Mouse (Mus musculus): Measurements from ENCODE around the gene Mettl14.

The Mettl14 gene

DNA sequence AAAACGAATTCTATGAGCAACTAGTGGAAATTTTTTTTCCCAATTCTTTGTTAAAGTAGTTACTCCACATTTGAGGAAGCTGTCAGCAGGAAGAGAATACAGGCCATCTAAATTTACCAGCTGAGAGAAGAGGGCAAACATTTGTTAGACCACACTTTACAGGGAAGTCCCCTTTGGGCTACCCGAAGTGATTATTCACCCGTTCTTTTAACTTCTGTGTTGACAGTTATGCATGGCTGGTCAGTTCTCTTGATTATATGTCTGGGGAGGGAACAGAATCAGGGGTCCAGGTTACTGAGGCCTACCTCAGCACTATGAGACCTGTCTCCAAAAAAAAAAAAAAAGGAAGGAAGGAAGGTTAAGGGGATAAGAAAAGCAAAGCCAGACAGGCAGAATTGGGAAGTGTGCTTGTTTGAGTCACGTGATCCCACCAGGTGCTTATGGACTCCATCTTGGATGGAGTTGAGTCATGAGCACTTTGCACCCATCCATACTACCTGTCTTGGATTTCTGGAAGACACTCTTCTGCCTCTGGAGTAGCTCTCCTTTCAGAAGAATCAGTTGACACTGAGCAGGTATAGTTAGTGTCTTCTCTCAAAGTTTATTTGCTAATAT, 29.4 kb downstream of the Mettl14 start:
- no peak for DNase-seq (ENCODE audit: low spot score)

DNA sequence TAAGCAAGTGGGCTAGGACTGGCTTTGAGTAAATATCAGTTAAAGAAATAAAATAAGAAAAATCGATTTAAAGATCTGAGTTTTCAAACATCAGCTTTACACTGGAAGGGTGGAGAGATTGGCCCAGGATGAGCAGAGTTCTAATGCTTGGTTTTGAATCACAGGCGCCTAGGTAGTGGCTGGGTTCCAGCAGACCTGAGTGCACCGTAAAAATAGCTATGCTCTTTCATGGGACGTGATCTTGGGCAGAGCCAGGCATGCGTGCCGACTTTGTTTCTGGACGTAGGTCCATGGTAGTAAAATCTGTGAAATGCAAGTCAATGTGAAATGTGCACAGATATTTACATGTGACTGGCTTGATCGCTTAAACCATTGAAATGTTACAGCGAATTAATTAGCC, 31.5 kb downstream of the Mettl14 start:
- no peak for DNase-seq (ENCODE audit: low spot score)

DNA sequence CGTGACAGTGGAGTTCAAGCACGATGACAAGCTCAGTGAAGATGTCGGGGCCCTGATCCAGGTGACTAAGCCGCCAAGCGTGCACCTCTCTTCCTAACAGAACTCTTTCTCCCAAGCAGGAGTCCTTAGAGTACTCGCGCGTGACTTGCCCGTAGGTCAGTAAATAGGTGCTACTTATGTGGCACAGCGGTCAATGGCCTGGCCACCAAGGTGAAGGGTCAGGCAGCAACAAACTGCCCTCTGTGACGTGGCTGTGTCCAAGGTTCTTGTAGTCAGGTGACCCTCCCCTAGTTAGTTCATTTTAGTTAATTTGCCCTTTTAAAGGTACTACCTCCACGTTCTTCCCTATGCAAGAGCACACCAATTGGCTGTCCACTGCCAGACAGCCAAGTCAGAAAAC, 32.2 kb downstream of the Mettl14 start:
- DNase-seq (ENCODE audit: low spot score), result no peak

DNA sequence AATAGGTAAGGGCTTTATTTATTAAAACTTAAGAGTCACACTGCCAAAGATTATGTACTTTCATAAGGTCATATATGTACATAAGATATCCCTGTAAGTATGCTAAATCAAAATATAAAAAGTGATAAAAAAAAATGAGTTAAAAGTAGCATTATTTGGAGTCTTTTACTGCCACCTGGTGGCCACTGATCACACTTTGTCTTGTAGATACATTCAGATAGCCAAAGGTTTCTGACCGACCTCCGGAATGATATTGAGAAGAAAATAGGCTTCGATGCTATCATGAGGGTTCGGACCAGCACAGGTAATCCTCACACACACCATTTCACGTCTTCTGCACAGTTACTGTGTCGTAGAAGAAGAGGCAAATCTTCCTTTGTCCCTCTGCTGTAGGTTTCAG, 32.7 kb downstream of the Mettl14 start:
- DNase-seq (ENCODE audit: low spot score), result no peak

DNA sequence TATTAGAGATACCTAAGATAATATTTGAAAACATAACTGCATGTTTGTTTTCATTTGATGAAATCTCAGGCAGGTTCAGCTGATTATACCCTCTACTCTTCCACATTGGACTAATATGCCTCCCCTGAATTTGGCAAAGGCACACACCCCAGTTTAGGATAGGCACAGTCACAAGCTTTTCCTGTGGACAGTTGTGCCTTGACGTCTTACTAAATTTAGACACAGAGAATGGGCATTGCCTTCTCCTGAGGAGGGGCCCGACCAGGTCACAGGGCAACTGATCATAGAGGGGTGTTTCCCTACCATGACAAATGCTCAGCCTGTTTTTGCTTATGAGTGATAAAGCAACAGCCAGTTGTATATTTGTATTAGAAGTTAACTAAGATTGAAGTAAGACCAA, 34.4 kb downstream of the Mettl14 start:
- no peak for DNase-seq (ENCODE audit: low spot score)

DNA sequence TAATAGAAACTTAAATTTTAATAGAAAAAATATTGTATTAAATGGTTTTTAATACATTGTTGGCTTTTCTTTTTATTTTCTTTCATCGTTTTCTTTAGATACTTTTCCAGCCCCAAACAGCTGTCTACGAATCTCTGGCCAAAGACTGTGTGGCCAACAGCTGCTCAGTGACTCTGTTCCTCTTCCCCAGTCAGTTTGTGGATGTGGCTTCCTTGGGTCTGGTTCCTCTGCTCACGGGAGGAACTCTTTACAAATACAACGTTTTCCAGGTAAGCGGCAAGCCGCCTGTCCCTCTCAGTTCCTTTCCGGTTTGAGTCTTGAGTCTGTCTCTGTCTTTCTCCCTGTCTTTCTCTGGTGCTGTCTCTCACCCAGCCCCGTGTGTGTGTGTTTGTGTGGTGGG, 35.3 kb downstream of the Mettl14 start:
- DNase-seq (ENCODE audit: low spot score), result no peak

DNA sequence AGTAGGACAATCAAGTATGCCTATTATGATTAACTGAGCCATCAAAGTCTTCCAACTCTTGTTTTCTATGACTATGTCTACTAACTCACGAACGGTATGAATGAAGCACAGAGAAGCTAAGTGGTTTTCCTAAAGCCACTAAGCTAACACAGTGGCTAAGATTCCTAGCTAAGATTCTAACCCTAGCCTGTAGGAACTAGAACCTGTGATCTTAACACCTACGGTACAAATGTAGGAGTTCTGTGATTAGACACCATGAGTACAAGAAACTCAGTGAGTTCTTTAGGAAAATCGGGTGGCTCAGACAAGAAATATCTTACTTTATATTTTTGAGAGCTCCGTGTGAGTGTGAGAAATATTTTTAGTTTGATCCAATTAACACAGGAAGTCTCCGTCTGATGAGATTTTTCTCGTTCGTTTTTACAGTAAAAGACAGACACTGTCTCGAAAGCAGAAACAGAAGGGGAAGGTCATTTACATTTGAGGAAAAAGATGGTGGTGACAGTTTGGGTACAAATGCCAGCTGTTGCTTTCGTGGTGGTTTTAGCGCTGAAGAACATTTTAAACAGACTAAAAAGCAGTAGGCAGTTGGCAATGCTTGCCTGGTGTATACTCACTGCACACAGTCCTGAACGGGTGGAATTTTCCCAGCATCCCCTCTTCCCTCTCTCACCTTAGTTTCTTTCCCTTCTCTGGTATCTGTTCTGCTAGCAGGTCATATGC, 37.7 kb downstream of the Mettl14 start:
- DNase-seq (ENCODE audit: low spot score), result no peak

DNA sequence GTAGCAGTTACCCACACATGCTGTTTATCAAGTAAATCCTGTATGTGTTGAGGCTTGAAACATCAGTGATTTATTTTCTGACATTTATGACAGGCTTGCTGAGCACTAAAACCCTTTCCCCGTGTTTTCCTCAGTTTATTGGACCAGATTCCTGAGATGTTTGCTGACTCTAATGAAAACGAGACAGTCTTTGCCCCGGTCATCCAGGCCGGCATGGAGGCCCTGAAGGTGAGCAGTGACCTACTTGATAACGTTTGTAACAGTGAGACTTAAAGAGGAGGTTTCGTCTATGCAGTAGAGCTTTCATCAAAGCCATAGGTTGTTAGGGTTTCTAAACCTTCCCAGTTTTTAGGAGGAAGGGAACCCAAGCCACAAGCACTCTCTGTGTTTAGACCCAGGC, 42.2 kb downstream of the Mettl14 start:
- DNase-seq (ENCODE audit: low spot score), result no peak

DNA sequence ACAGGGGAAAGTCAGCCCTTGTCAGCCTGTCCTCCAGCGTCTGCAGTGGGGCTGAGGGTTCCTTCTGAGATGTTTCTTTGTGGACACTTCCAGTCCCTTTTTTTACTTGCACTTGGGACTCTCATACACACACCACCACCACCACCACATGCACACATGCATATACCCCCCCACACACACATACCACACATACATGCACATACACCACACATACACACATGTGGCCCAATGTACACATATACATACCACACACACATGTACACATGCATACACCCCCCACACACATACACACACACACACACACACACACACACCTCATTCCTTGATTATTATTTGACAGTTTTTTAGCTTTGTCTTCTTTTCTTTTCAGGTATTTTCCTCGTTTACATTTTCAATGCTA, 44.9 kb downstream of the Mettl14 start:
- DNase-seq (ENCODE audit: low spot score), result no peak

DNA sequence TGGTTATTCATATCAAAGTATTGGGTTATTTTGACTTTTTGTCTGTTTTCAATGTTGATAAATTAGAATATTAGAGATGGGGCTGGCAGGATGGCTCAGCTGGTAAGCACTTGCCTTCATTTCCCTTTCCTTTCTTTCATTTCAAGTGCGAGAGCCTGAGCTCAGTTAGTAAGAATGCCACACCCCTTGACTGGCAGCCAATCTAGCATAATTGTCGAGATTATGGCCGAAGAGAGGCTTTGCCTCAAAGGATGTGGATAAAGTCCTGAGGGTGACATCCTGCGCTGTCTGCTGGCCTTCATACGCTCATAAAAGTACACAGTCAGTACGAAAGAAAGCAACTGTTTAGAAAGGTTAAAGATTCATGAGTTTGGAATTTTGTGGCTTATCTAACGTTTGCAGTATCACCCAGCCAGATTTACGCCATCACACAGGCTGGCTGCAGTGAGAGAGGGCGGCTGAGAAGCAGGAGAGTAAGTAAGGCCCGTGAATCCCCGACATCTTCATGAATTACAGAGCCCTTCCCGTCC, 47.2 kb downstream of the Mettl14 start:
- no peak for DNase-seq (ENCODE audit: low spot score)

DNA sequence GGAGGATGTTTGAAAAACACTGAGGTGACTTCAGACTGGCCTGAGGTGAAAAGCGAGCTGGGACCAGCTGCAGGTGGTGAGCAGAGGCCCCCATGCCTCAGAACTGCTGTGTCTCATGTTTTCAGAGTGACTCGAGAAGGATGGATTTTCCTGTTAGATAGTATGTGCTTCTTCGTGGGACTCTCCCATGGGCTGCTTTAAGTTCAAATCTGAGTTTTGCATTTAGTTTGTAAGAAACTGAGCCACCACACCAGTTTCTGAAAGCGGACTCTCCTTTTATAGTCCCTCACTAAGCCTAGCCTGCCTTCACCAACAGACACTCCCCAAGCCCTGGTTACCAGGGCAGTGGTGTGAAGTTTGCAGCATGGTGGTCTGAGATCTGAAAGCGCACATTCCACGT, 48.1 kb downstream of the Mettl14 start:
- no peak for DNase-seq (ENCODE audit: low spot score)

DNA sequence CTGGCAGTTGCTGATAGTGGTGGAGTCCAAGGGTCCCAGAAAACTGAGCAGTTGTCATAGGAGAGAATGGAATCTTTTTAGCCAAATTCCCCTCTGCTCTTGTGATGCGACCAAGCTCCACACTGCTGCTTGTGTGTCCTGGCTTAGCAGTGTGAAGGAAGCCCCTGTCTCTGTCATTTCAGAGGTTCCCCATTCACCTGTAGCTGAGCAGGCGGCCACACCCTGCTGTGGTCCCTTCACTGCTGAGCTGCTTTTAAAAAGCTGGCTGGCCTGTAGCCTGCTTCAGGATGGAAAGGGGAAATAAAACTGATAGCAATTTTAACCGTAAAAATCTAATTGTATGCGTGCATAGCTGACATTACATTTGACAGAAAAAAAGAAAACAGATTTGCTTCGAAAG, 49.0 kb downstream of the Mettl14 start:
- no peak for DNase-seq (ENCODE audit: low spot score)

DNA sequence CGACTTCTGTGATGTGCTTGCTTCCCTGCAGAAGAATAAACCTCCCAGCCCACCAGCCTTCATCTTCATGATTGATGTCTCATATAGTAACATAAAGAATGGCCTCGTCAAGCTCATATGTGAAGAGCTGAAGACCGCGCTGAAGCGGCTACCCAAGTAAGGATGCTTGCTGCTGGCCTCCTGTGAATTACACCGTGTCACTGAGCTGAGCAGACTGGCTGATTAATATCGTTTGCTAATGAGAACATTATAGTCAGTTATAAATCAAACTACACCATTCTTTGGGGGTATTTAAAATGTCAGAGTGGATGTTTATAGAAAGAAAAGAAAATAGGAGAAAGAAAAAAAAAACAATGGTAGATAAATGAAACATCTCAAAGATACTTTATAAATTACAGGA, 49.5 kb downstream of the Mettl14 start:
- no peak for DNase-seq (ENCODE audit: low spot score)

DNA sequence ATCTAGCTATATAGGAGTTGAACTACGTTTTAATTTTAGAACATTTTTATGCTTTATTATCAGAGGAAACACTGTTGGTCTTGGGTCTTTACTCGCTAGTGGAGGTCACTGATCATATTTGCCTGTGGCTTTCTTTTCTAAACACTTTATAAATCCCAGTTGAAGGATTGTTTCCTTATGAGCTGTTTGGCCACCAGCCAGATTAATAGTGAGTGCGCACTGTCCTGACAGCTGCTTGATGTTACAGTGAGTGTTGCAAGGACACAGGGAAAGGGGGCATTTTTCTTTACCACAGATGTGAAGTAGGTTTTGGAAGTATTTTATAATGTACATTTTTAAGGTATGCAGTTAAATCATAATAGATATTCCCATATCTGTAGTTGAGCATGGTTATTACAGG, 50.4 kb downstream of the Mettl14 start:
- DNase-seq (ENCODE audit: low spot score), result no peak

DNA sequence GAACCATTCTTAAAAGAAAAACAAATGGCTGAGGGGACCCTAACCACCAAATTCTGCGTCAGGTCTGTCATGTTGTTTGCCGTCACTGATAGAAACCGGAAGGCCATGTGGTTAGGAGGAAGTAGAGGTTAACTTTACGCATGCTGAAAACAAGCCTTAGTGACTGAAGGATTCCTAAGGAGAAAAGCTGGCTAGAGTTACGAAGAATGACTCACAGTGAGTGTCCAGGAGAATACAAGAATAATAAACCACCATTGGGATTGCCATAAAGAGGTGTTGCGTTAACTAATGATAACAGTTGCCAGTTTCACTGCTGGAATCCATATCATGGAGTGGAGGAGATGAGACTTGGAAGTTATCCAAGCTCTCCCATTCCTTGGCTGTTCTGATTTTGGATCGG, 51.0 kb downstream of the Mettl14 start:
- no peak for DNase-seq (ENCODE audit: low spot score)

DNA sequence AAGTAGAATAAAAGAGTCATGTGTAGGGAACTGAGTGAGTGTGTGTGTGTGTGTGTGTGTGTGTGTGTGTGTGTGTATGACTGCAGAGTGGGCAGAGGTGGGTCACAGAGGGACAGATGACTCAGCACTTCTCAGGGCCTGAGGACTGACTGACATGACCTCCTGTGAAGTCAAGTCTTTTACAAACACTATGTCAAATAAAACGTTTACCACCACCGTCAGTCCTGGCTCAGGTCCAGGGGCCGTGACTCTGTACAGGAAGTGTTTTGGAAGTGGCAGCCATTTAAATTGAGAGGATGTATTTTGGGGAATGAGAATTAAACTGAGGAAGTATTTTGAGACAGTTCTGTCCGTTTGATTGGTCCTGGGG, 52.9 kb downstream of the Mettl14 start:
- no peak for DNase-seq (ENCODE audit: low spot score)

DNA sequence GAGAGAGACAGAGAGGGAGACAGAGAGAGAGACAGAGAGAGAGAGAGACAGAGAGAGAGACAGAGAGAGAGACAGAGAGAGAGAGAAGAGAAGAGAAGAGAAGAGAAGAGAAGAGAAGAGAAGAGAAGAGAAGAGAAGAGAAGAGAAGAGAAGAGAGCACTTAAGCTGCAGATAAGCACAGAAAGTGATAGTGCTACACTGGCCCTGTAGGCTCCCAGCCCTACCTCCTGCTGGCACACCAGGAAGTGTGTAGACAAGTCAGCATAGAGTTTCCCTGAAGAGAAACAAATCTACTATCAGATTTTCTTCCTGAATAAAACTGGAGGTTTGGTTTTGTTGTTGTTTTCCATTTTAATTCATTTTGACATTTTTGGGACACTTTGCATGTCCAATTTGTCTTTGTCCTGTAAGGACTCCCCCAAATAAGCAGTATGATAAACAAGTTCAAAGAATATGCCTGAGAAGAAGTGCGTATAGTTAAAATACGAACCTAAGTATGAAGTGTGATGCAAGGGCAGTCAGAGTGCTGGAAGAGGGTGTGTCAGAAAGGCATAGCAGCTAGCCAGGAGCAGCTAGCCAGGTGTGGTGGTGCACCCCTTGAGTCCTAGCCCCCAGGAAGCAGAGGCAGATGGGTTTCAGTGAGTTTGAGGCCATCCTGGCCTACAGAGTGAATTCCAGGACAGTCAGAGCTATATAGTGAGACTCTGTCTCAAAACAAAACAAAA, 53.4 kb downstream of the Mettl14 start:
- DNase-seq (ENCODE audit: low spot score), result no peak

DNA sequence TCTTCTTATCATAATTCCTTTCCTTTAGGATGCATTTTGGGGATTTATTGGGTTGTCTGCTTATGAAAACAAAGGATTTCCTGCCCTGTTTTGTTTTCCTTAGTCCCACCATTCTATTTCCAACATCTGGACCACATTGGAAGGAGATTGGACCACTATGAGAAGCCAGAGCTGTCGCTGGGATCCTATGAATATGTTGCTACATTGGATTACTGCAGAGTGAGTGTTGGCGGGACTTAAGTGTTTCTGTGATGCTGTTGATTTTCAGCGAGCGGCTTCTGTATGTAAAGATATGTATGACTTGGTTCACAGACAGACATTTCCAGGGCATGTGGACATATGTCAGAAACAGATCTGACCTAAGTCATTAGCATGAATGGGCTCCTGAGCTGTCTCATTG, 55.7 kb downstream of the Mettl14 start:
- no peak for DNase-seq (ENCODE audit: low spot score)

DNA sequence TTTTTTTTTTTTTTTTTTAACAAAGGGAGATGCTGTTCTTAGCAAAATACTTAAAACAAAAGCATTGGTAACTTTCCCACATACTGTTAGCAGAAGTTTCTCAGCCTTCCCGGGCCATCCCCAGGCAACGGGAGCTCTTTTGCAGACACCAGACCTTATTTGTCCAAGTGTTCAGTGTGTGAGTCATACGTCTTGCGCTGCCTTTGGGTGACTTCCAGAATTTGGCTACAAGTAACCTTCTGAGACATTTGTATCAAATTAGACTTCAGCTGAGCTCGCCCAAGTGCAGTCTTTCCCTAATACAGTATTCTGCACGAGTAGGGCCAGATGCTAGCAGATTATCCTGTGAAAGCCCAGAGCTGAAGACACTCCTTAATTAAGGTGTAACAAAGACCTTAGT, 56.7 kb downstream of the Mettl14 start:
- no peak for DNase-seq (ENCODE audit: low spot score)

DNA sequence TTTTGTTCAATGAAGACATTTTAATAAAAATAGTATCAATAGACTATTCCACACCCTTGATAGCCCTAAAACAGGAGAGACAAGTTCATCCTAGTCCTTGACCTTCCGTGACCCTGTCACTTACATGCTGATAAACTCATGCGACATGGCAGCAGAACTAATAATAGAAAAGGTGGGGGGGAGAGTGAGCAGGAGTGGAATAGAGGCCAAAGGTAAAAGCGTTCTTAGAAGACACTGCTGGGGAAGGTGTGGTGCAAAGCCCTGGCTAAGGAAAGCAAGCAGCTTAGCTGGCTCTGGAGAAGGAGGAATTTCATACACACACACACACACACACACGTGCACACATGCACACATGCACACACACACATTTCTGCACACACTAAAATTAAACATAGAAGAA, 61.6 kb downstream of the Mettl14 start:
- DNase-seq (ENCODE audit: low spot score), result no peak

DNA sequence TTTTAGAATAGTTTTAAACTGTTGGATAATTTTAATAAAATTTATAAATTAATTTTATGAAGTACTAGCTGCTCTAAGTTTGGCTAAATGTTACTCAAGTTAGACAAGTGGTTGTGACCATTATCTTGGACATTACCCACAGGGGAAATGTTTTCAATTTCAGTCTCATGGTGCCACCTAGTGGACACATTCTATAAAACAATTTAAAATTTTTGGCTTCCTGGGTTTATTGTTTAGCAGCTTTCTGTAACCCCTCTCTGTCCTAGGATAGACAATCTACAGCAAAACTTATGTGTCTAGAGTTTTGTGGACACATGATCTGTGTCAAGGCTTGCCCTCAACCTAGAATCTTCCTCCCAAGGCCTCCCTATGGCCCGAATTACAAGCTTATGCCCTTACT, 63.8 kb downstream of the Mettl14 start:
- DNase-seq (ENCODE audit: low spot score), result no peak

DNA sequence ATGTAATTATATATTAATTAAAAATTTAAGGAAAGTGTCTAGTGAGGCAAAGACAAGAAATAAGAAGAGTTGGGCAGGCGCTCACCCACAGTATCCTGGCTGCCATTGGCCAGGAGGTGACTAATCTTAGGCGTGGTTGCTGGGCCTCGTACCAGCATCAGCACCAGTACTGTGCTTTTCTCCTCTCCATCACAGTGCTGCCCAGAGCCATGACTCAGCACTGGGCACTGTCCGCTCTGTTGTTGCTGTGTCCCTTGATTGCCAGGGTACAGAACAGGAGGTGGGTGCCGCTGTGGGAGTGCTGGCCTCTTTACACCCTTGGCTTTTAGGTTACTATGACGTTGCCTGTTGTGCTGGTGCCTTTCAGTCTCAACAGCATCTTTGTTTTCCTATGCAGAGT, 64.3 kb downstream of the Mettl14 start:
- DNase-seq (ENCODE audit: low spot score), result no peak

DNA sequence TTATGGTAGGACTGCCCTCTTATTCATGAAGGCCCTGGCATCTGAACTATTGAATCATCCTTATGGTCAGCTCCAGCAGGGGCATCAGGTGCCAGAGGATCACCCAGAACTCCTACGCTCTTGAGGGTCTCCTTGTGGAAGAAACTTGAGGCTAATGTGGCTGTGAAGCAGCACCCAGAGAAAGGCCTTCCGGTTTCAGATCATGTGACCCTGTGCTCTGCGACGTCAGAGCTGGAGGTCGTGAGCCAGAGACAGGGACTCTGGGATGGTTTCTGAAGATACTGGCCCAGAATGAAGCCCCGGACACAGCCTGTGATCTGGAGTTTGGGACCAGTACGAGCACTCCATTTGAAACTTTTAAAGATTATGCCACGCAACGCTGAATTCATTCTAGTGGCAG, 65.6 kb downstream of the Mettl14 start:
- no peak for DNase-seq (ENCODE audit: low spot score)

All from ovary, postnatal 10 days (tissue).